Mouse (Mus musculus) ES-Bruce4 (cell line): ENCODE results near the gene Nkx1-1. TPM values are rescaled to one million over a fixed set of nuclear protein-coding genes. Genes with fewer than 3 reads are reported as not detected.

Experiments used
- H3K27ac ChIP-seq: 2 replicates; pipeline ENCODE4 v1.5.1; 2012; ENCODE audit warnings: low read length, inconsistent platforms; ENCODE audit not compliant: insufficient read depth
- H3K27me3 ChIP-seq: 2 replicates; pipeline ENCODE4 v1.6.1; 2012; ENCODE audit warnings: mild to moderate bottlenecking, low read length, inconsistent platforms; ENCODE audit not compliant: control insufficient read depth, poor library complexity, insufficient read depth, severe bottlenecking
- H3K36me3 ChIP-seq: 2 replicates; pipeline ENCODE4 v1.6.1; 2012; ENCODE audit warnings: inconsistent platforms, mild to moderate bottlenecking, low read length, moderate library complexity; ENCODE audit not compliant: control insufficient read depth, poor library complexity, insufficient read depth, severe bottlenecking
- H3K4me1 ChIP-seq: one replicate; pipeline ENCODE4 v1.8.1; 2011; ENCODE audit warnings: low read length; ENCODE audit not compliant: control insufficient read depth, insufficient read depth
- H3K4me3 ChIP-seq: 2 replicates; pipeline ENCODE4 v1.5.1; 2011; ENCODE audit warnings: low read depth, mild to moderate bottlenecking, low read length
- H3K9ac ChIP-seq: 2 replicates; pipeline ENCODE4 v1.6.1; 2012; ENCODE audit warnings: low read depth, mild to moderate bottlenecking, inconsistent platforms; ENCODE audit not compliant: poor library complexity, severe bottlenecking
- H3K9me3 ChIP-seq: replicated peaks from 2 replicates; pipeline ENCODE4 v1.6.1; 2012; ENCODE audit warnings: mild to moderate bottlenecking, low read length, inconsistent platforms; ENCODE audit not compliant: control insufficient read depth, poor library complexity, insufficient read depth, severe bottlenecking
- CTCF ChIP-seq: IDR thresholded peaks from one replicate; pipeline ENCODE4 v1.8.1; 2011; ENCODE audit warnings: low read depth, low read length
- EP300 ChIP-seq: IDR thresholded peaks from 2 replicates; pipeline ENCODE4 v1.6.1; 2011; ENCODE audit warnings: low read depth, low read length; ENCODE audit not compliant: insufficient read depth
- POLR2A ChIP-seq: IDR thresholded peaks from one replicate; pipeline ENCODE4 v1.8.1; 2011; ENCODE audit warnings: low read length; ENCODE audit not compliant: insufficient read depth
- polyA plus RNA-seq: library from polyadenylated mRNA; stranded (reverse); fragments of >200 nt; gene quantifications from 2 replicates; pipeline ENCODE4 v1.2.4, GENCODE M21; 2011; ENCODE audit warnings: low read depth; ENCODE audit not compliant: missing spikeins, insufficient read depth, insufficient read length

The Nkx1-1 gene
- not detected in 2 replicates for polyA plus RNA-seq

DNA sequence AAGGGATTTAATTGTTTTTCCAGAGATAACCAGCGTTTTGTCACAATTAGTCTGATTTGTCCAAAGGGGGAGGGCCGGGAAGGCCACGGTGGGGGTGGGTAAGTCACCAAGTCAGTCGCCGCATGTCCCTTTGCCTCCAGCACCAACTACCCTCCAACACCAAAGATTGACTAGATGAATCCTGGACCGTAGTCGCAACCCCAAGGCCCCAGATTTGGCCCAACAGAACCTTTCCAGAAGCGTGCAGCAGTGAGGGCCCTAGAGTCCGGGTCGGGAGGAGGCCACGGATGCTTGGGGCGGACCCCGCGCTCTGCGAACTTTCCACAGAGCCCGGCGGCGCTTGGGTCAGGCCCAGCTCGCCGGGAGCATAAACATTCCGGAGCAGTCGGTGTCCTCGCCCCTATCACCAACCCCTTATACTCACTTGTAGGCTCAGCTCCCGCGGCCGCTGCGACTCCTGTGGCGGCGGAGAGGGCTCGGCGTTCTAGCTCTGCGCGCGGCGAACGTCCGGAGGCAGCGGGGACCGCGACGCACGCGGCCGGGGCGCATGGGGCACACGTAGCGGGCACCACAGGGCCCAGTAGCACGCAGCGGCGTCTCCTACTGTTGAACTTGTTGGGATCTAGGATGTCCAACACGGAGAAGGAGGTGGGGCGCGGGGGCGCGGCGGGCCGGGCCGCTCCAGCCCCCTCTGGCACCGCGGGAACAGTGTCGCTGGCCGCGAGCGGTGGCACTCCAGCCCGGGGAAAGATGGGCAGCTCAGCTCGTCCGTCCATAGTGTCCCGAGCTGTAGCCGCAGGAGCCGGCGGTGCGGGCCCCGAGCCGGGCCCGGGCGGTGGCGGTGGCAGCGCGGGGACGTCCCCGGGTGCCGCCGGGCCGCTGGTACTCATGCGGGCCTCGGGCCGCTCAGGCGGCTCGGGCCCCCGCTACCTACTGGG lies at the start of gene Nkx1-1:
TSS of gene Nkx1-1 (minus strand) at position 776 of the 938 bp plus-strand sequence.
- H3K36me3 ChIP-seq: no peaks in the 10 kb centered on the region
- H3K4me3 ChIP-seq: peak within 1 kb of the TSS; percentile 18
- H3K4me1 ChIP-seq: no peaks in the 10 kb centered on the region
- H3K27ac ChIP-seq: no peak within 1 kb of the TSS
- H3K9me3 ChIP-seq: no peaks in the 10 kb centered on the region
- no peak for TF ChIP-seq CTCF
- TF ChIP-seq POLR2A: no peak
- TF ChIP-seq EP300: no peak
- H3K9ac ChIP-seq: peak within 1 kb of the TSS; percentile 15; the same call in 1 of the 2 replicates
- H3K27me3 ChIP-seq: peaks cover 40% of the 10 kb centered on the region

DNA sequence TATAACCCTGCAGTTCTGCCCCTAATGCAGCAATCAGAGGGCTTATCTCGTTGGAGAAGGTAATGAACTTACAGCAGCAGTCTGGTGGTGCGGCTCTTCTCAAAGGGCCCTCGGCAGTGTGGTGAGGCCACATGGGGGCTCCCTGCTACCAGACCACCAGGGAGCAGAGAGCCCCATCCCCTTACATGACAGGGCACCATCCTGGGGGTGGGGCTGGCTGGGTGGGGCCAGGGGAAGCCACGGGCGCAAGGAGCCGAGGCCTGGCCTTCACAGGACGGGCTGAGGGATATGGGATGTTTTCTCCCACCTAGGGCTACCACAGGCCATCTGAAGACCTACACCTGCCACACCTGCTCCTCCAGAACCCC lies 47.5 kb upstream of the Nkx1-1 start:
- Histone ChIP-seq H3K4me1 (no peaks in the 10 kb centered on the region), H3K27ac (no peak overlapping the region), H3K9ac (no peak overlapping the region), H3K27me3 (no peaks in the 10 kb centered on the region), H3K9me3 (no peaks in the 10 kb centered on the region), H3K4me3 (no peak overlapping the region), H3K36me3 (no peaks in the 10 kb centered on the region)
- no peak for TF ChIP-seq EP300
- no peak for TF ChIP-seq POLR2A
- TF ChIP-seq CTCF: no peak

- Histone ChIP-seq H3K36me3 (no peaks in the 10 kb centered on the region), H3K27me3 (no peaks in the 10 kb centered on the region), H3K27ac (no peak overlapping the region), H3K4me3 (no peak overlapping the region), H3K9me3 (no peaks in the 10 kb centered on the region), H3K4me1 (no peaks in the 10 kb centered on the region), H3K9ac (no peak overlapping the region)
- TF ChIP-seq POLR2A: no peak
- no peak for TF ChIP-seq EP300
- TF ChIP-seq CTCF: no peak
Measured at GRCm38 (mm10) chr5:33480582-33481317, 47.0 kb upstream of the Nkx1-1 start.

DNA sequence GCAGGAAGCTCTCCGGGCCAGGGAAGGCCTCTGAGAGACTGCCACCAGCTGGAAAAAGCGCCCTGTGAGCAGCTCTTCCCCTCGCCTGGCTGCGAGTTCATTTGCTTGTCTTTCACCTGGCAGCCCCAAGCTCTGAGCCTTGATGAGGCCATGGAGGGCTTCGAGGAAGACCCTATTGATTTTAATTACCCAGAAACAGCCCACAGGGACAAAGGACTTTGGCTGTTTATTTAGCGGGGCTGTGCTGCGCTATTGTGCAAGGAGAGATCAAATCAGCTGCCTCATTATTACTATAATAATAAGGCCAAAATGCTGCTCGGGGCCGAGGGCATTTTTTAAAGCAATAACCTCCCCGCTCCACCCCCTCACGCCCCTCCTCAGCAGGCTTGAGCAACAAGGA lies 31.7 kb upstream of the Nkx1-1 start:
- Histone ChIP-seq H3K9ac (no peak overlapping the region), H3K27me3 (no peaks in the 10 kb centered on the region; the same call in 1 of the 2 replicates), H3K27ac (no peak overlapping the region), H3K9me3 (no peaks in the 10 kb centered on the region), H3K4me3 (no peak overlapping the region), H3K4me1 (no peaks in the 10 kb centered on the region), H3K36me3 (no peaks in the 10 kb centered on the region)
- no peak for TF ChIP-seq CTCF

DNA sequence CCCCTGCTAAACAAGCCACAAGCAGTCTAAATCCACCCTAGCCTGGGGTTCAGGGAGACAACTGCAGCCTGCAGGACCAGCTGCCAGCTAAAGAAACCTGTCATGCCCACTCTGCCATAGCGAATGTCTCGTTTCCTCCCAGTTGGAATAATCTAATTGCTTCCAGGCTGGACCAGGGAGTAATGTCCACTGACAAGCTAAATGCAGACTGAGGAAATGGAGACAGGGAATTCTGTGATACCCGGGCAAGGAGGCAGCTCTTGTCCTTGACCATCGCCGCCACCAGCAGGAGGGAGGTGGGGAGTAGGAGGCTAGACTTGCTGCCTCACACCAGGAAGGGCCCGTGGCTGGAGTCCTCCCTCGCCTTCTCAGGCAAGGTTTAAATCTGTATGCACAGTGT lies 30.6 kb upstream of the Nkx1-1 start:
- no peak overlapping the region for H3K4me3 ChIP-seq
- H3K36me3 ChIP-seq: no peaks in the 10 kb centered on the region
- H3K9me3 ChIP-seq: no peaks in the 10 kb centered on the region
- no peaks in the 10 kb centered on the region for H3K27me3 ChIP-seq
- H3K9ac ChIP-seq: no peak overlapping the region
- no peaks in the 10 kb centered on the region for H3K4me1 ChIP-seq
- TF ChIP-seq CTCF (no peak), EP300 (no peak), POLR2A (no peak)
- H3K27ac ChIP-seq: no peak overlapping the region

DNA sequence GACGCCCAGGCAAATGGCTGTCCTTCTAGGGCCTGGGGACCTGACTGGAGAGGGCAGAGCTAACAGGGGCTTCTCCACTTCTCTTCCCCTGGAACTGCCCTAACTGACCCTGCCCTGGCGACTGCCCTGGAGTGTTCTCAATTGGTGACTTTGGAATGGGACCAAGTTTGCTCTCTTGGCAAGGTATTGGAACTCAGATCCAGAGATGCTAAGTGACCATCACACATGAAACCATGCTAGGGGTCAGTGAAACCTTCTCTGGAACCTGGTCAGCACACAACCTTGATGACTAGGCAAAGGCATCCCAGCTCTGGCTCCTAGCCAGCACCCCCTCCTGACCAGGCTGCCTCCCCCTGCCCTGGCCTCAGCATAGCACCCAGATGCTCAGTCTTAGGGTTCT lies 25.3 kb upstream of the Nkx1-1 start:
- H3K27ac ChIP-seq: no peak overlapping the region
- H3K4me3 ChIP-seq: no peak overlapping the region
- H3K9me3 ChIP-seq: no peaks in the 10 kb centered on the region
- no peak overlapping the region for H3K9ac ChIP-seq
- TF ChIP-seq CTCF (no peak), EP300 (no peak), POLR2A (no peak)
- no peaks in the 10 kb centered on the region for H3K36me3 ChIP-seq
- no peaks in the 10 kb centered on the region for H3K27me3 ChIP-seq
- H3K4me1 ChIP-seq: no peaks in the 10 kb centered on the region
